Mouse (Mus musculus) urinary bladder, postnatal 14 days (tissue): ENCODE data around the gene Iqsec2.
"Not testable (repeated sequence)": the region's sequence is repeated elsewhere in the genome, so short reads cannot be mapped to it uniquely, and the experiment has no call there.

ENCODE experiments used
- DNase-seq: peaks from one replicate; pipeline ENCODE4 v3.0.0; 2021; ENCODE audit warnings: low spot score

Iqsec2 gene

DNA sequence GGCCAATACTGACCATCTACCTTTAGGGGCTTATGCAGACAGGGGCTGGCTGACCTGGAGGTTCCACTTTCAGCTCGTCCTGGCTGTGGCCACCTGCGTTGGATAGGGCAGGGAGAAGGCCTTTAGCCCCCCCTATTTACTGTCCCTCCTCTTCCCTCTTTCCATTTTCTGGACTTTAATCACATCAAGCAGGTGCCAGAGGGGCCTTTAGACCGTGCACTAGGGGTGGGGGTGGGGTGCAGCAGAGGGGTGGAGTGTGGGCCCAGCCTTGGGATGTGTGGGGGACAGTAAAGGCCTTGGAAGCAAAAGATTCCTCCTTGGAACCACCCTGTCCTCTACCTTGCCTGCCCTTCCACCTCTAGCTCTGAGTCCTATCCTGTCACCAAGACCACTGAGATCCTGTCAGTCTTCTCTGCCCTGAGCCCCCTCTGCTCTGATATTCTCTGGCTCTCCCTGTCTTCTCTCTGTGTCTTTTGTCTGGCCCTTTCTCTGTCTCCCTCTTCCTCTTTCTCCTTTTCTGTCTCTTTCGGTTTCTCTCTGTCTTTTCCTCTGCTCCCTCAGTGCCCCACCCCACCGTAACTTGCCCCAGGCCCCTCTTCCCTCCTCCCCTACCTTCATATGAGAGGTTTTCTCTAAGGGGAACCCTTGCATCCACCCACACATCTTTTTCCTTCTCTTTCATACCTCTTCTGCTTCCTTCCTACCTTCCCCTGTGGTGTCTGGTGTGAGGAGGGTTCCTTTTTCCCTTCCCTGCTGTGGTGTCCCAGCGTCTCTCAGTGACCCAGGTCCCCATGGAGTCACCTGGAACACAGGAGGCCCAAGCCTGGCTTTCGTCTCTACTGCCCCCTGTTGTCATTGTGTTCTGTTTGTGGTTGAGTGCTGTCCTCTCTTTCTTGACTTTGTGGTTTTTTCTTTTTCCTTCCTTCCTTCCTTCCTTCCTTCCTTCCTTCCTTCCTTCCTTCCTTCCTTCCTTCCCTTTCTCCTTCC lies 35.9 kb downstream of the Iqsec2 start:
- no peak for DNase-seq

DNA sequence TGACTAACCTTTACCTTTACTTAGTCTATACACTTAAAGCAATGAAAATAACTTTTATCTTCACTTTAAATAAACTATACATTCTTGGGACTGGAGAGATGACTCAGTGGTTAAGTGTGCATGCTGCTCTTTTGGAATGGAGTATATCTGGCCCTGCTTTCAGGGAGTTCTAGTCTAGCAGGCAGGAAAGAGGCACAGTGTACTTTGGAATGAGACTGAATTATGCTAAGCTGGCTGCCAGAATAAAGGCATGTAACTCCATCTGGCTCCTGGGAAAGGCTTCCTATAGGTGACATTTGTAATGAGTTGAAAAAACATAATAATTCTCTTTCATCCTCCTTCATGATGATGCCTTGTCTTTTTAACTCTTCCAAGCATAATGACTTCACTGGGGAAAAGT lies 43.1 kb downstream of the Iqsec2 start:
- no peak for DNase-seq

DNA sequence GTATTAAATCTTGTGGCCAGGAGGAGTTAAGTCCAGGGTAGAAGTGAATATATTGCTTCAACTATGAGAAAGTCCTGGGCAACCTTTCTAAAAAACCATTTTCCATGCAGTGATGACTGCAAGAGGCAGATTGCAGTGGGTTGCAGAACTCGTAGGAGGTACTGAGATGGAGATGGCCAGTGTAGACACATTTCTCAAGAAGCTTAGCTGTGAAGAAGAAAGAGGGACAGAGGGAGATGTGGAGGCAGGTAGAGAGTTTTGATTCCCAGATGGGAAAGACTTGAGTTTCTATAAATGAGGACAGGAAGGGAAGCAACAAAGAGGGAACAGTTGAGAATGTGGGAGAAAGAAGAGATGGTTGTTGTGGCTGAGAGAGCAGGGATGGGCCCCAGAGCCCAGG lies 47.2 kb downstream of the Iqsec2 start:
- no peak for DNase-seq

DNA sequence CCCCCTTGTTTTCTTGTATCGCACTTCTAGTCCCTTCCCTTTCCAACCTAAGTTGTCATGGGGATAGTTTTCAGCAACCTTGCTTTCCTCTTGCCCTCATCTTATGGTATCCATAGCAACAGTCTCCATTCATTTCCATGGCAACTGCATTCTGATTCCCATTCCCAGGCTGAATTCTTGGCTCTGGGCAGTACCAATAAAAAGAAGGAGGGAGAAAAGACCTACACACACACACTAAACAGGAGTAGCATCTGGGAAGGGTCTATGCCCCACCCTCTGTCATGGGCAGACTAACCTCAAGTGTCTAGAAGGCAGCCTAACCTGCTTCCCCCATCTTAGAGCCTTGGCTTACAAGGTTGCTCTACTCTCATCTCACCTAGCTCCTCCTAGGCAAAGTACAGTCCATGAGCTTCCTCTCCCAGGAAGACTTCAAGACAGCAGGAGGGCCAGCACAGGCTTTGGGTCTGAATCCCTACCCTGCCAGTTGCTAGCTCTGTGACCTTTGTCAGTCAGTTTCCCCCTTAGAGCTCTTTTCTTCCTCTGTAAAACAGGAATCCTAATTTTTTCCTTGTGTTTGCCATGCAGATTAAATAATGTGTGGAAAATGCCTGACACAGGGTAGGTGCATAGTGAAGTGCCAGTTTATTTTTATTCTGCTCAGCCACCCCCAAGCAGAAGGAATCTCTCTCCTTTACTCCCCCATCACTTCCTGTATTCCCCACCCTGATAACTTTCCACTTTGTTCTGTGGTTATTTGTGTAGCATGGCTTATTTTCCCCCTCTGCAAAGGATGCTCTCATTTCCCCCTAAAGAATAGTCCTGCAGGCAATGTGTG lies 54.0 kb downstream of the Iqsec2 start:
- no peak for DNase-seq

DNA sequence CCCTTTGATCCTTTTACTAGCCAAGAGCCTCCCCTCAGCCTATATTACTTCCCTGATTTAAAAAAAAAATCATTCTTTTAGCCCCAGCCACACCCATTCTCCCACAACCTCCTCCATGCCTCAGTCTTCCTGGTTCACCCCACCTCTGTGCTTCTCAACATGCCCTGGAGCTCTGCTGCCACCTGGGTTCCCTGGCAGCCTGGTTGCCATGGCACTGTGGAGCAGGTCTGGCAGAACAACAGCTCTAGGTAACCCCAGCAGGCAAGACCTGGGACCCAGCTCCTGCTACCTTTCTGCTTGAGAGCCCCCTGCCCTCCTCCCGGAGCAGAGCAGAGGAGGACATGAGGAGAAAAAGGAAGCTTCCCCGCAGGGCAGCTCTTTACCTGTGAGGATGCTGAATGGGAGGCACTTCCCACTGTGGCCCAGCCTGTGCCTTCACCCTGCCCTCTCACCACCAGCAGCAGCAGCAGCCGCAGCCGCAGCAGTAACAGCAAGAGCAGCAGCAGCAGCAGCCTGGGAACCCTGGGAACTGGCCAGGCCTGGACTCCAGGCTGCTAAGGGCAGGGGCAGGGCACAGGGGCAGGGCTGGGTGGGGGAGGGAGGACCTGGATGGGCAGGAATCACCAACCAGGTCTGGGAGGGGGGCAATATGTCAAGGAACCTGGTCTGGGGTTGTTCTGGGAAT lies 57.8 kb downstream of the Iqsec2 start:
- peak; percentile 12 for DNase-seq

DNA sequence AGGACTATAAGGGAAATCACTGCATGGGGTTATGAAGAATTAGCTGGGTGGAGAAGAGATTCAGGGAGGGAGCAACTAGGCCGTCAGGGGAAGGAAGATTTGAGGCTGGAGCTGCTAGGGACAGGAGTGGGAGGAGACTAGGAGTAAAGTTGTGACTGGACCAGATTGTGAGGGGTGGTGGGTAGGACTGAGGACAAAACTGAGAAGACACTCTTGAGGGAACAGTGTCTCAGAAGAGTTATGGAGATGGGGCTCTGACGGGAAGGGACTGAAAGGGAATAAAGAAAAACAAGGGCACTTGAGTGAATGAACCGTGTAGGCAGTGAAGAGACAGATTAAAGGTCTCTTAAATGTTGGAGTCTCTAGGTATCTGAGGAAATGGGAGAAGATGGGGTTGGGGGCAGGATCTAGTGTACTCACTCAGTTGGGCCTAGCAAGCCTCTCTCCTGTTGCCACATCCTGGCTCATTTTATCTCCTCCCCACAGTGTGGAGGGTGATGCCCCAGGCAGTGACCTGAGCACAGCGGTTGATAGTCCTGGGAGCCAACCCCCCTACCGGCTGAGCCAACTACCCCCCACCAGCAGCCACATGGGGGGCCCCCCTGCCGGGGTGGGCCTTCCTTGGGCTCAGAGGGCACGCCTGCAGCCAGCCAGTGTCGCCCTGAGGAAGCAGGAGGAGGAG lies 58.5 kb downstream of the Iqsec2 start:
- no peak for DNase-seq

DNA sequence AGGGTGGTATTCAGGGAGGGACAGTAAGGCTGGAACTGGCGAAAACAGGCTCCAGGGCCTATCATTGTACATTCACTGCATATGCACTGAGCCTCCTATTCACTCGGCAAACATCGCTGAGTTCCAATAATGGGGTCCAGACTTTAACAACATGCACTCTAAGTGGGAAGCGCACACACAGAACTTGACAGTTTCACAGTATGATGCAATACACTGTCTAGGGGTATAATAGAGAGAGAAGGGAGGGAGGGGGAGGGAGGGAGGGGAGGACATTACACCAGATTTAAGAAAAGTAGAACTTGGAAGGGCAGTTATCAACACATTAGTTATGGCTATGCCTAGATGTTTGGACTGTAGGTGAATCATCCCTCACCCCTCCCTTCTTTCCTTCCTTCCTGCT lies 59.2 kb downstream of the Iqsec2 start:
- DNase-seq = no peak

DNA sequence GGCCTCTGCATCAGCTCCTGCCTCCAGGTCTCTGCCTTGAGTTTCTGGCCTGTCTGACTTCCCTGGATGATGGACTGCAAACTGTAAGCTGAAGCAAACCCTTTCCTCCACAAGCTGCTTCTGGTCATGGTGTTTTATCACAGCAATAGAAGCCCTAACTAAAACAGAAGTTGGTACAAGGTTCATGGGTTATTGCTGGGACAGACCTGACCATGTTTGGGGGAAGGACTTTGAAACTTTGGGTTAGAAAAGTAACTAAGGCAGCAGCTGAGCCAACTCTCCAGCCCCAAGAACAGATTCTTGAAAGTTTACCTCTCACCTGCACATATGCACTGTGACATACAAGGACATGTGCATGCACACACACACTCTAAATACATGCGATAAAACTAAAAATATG lies 61.4 kb downstream of the Iqsec2 start:
- no peak for DNase-seq

DNA sequence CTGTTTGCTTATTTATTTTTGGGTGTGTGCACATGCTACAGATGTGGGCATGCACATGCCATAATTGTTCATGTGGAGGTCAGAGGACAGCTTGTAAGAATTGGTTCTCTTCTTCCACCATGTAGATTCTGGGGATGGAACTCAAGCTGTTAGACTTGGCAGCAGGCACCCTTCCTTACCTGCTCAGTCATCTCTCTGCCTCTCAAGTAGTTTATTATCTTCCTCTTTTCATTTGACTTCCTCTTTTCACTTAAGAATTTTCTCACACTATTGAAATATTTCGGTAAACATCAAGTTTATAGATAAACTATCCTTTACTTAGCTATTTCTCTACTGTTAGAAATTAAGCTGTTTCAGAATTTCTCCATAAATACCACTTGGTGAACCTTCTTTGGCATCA lies 70.6 kb downstream of the Iqsec2 start:
- no peak for DNase-seq

DNA sequence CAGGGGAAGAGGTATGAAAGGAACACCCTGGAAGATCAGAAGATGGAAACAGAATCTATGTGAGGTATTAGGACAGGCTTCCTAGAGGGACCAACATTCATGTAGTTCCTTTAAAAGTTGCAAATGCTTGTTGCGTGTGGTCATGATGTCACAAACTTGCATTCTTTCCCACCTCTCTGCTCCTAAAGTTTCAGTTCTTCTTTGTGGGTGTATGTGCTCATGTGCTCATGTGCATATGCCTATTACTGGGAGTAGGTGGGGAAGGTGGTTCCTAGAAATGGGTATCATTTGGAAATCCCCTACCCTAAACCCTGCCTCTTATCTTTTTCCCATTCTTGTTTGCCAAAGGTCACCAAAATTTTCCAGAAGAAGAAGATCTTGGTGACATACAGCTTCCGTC lies 74.5 kb downstream of the Iqsec2 start:
- no peak for DNase-seq

DNA sequence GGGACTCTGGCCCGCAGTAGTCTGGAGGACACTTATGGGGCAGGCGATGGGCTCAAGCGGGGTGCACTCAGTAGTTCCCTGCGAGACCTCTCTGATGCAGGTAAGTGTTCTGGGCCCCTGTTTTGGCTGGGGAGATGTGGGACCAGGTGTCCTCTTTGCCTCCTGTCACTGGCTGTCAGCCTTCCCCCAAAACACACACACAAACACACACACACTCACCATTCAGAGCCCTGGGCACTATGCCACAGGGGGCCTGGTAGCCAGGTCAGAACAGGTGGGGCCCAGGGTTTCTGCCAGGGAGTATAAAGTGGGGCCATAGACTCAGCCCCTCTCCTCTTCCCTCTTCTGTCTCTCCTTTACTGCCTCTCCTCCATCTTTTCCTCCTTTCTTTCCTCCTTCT lies 77.7 kb downstream of the Iqsec2 start:
- no peak for DNase-seq

DNA sequence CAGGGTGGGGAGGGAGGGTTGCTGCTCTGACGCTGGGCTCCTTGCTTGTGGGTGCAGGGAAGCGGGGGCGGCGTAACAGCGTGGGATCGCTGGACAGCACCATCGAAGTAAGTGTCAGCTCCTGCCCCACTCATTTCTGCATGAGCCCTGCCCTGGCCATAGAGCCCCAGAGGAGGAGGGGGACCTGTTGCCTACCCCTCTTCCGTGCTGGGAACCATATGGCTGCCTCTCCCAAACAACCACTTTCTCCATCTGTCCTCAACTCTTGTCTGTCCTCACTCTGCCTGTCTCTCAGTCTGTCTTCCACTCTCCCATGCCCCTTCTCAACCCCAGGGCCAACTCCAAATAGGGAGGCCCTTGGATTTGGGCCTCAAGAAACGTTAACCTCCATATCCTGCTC lies 78.2 kb downstream of the Iqsec2 start:
- DNase-seq = no peak

DNA sequence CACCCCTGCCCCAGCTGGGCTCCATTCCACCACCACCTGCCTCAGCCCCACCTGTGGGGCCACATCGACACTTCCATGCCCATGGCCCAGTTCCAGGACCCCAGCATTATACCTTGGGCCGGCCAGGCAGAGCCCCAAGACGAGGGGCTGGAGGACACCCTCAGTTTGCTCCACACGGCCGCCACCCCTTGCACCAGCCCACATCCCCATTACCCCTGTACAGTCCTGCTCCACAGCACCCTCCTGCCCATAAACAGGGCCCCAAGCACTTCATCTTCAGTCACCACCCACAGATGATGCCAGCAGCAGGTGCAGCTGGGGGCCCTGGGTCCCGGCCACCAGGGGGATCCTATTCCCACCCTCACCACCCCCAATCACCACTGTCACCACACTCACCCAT lies 79.2 kb downstream of the Iqsec2 start:
- DNase-seq = no peak

DNA sequence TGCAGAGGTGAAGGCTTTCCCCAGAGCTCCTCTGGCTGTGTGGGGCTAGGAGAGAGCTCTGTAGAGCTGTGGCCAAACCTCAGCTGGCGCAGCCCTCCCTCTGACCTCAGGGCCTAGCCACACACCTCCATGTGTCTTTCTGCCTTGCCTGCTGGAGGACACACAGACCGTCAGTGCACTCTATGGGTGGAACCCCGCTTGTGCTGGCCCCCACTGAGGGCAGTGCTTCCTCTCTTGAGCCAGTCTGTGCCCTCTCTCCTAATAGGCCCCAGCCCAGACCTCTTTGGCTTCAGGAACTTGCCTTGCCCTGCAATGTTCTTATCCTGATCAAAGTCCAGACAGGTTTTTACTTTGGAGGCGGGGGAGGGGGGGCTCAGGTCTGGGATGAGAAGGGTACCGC lies 80.2 kb downstream of the Iqsec2 start:
- DNase-seq = no peak

DNA sequence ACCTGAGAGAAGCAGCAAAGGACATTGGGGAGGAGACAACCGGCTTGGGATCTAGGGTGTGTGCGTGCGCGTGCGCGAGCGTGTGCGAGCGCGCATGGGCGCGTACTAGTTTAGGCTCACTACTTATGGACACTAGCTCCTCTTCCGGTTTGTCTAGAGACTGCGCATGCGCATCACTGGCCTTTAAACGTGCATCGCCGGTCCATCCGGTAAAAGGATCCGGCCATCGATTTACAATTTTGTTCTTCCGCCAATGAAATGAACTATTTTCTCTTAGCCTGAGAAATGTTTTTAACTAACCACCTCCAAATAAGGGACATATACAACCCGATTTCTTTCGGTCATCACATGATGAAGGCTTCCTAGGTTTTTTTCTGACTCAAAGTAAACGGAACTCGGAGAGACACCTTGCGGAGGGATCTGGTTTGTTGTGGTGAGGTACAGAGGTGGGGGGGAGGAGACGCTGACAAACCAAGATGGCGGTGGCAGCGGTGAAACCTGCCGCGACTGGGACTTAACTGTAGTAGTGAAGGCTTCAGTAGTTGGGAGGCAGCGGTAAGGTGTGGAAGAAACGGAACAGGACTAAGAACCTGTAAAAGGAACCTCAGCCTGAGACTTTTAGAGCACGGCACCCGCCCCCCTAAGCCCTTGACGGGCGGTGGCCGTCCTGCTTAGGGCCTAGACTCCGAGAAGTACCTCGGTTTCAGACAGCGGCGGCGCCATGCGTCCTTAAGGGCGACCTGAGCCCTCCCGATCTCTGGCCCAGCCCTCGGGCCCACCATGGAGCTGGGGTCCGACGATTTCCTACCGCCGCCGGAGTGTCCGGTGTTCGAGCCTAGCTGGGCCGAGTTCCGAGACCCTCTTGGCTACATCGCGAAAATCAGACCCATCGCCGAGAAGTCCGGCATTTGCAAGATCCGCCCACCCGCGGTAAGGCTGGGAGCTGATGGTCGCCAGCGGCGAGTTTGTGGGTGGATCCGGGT lies 89.0 kb downstream of the Iqsec2 start, which contains the start of gene Kdm5c:
Gene Kdm5c, plus strand, starts transcription at position 240 of the 983 bp plus-strand sequence.
- DNase-seq = peak; percentile 92

DNA sequence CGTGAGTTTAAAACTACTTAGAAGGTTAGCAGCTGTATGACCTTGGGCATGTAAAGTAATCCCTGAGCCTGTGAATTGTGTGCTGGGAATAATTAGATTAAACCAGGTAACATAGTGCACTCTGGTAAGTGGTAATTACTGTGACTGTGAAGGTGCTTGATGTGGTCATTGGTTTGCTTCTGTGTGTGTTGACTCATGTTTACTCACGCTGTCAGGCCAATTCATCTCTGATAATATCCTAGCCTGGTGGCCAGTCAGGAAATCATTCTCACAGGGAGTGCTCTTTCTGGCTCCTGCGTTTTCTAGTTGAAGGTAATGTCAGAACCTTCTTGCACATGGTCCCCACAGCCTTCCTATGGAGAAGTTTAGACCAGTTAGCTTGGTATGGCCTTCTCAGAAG lies 90.1 kb downstream of the Iqsec2 start:
- DNase-seq = no peak

DNA sequence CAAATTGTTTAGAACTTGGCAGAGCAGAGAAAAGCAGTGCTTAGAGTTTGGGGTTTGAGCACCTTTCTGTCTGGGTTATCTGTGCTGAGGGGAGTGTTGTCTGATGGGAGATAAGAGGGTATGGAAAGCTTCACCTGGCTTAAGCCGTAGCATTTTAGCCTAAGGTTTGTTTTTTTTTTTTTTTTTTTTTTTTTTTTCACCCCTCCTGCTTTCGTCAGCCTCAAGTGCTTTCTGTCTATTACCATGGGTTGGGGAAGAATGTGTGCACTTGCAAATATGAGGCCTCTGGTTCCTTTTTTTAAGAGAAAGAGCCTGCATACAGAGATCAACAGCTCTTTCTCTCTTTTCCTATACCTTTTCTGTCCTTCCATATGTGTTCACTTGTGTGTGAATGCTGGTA lies 91.7 kb downstream of the Iqsec2 start:
- DNase-seq = no peak

DNA sequence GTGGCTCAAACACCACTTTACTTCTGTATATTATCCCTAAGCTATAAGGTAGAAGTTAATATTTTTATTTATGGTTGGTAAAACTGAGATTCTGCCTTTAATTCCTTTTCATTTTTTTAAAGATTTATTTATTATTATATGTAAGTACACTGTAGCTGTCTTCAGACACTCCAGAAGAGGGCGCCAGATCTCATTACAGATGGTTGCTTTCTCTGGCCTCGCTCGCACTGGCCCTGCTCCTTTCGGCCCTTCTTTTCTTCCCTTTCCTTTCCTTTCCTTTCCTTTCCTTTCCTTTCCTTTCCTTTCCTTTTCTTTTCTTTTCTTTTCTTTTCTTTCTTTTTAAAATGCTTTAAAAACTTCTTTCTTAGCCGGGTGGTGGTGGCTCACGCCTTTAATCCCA lies 99.1 kb downstream of the Iqsec2 start:
- not testable (repeated sequence) for DNase-seq

DNA sequence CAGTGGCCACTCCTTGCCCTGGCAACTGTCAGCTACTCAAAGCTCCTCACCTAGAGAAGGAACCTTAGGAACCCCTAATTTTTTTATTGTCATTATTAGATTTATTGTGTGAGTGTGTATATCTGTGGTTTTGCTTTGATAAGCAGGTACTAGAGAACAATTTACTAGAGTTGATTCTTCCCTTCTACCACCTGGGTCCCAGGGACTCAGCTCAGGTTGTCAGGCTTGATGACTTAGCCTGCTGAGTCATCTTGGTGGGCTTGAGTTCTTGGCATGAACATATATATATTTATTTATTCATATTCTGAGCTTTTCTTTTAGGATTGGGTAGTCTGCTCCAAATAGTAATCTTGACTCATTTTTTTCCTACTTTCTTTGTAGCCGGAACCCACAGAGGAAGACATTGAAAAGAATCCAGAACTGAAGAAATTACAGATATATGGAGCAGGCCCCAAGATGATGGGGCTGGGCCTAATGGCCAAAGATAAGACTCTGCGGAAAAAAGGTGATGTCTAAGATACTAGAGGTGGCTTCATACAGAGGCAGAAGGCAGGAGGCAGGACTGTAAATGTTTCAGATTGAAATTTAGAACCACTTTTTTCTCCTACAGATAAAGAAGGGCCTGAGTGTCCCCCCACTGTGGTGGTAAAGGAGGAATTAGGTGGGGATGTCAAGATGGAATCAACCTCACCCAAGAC lies 100.6 kb downstream of the Iqsec2 start:
- no peak for DNase-seq

DNA sequence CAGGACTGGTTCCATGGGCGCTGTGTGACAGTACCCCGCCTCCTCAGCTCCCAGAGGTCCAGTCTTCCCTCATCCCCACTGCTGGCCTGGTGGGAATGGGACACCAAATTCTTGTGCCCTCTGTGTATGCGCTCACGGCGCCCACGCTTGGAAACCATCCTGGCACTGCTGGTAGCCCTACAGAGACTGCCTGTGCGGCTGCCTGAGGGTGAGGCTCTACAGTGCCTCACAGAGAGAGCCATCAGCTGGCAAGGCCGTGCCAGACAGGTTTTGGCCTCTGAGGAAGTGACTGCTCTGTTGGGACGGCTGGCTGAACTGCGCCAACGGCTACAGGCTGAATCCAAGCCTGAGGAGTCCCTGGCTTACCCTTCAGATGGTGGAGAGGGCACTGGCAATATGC lies 127.1 kb downstream of the Iqsec2 start:
- DNase-seq = no peak
